Mouse (Mus musculus) liver, embryonic 11.5 days (tissue): ENCODE data around the gene Msi2. TPM values are rescaled to one million over a fixed set of nuclear protein-coding genes. Genes with fewer than 3 reads are reported as not detected.

ENCODE experiments used
- ATAC-seq: fragments of 200-750 bp; cut with Nextera tagmentation; replicated peaks from 2 replicates; pipeline ENCODE4 v1.8.0; 2017; ENCODE audit warnings: moderate number of reproducible peaks, mild to moderate bottlenecking, moderate TSS enrichment, moderate library complexity; ENCODE audit not compliant: low FRiP score
- DNase-seq: peaks from one replicate; pipeline ENCODE4 v3.0.0-alpha.2; 2017; ENCODE audit warnings: low spot score
- H3K27ac ChIP-seq: fragments of 300-500 bp; sonication (generic); 2 replicates; pipeline ENCODE4 v1.5.1; 2014; ENCODE audit warnings: mild to moderate bottlenecking, low read depth, low read length, control low read depth
- H3K27me3 ChIP-seq: fragments of 300-500 bp; sonication (generic); replicated peaks from 2 replicates; pipeline ENCODE4 v1.6.1; 2014; ENCODE audit warnings: low read length, mixed read lengths; ENCODE audit not compliant: control insufficient read depth, insufficient read depth
- H3K36me3 ChIP-seq: fragments of 300-500 bp; sonication (generic); 2 replicates; pipeline ENCODE4 v1.6.1; 2014; ENCODE audit warnings: mild to moderate bottlenecking, low read length, moderate library complexity, mixed read lengths; ENCODE audit not compliant: control insufficient read depth, insufficient read depth
- H3K4me1 ChIP-seq: fragments of 300-500 bp; sonication (generic); replicated peaks from 2 replicates; pipeline ENCODE4 v1.6.1; 2014; ENCODE audit warnings: low read length, mixed read lengths; ENCODE audit not compliant: control insufficient read depth, insufficient read depth
- H3K4me2 ChIP-seq: fragments of 300-500 bp; sonication (generic); 2 replicates; pipeline ENCODE4 v1.6.1; 2014; ENCODE audit warnings: mild to moderate bottlenecking, control low read depth, moderate library complexity
- H3K4me3 ChIP-seq: fragments of 300-500 bp; sonication (generic); 2 replicates; pipeline ENCODE4 v1.5.1; 2014; ENCODE audit warnings: low read depth, low read length, control low read depth
- H3K9ac ChIP-seq: fragments of 300-500 bp; sonication (generic); 2 replicates; pipeline ENCODE4 v1.6.1; 2014; ENCODE audit warnings: low read depth, low read length, control low read depth
- H3K9me3 ChIP-seq: fragments of 300-500 bp; sonication (generic); 2 replicates; pipeline ENCODE4 v1.6.1; 2016; ENCODE audit warnings: low read length, inconsistent platforms, mixed read lengths; ENCODE audit not compliant: control insufficient read depth
- WGBS: fragments of 180-500 bp; shearing (Covaris S2); extraction: QIAGEN DNeasy Blood & Tissue Kit; methylation state at CpG from one replicate; pipeline ENCODE4 v1.1.7; 2014; 5-methylcytosine and 5-hydroxymethylcytosine counted together
- polyA plus RNA-seq: library from polyadenylated mRNA; unstranded; fragments of >200 nt; fragmentation: Nextera tagmentation; extraction: Ambion mirVana; gene quantifications from 2 replicates; pipeline ENCODE4 v1.2.1, GENCODE M21; 2014

Msi2 gene
- polyA plus RNA-seq, 1 experiment from 2014 or later = 8.2 TPM

- ATAC-seq (no peak), DNase-seq (no peak)
- no peak overlapping the region for H3K4me3 ChIP-seq
- 85% methylated on average over 5 of the region's 5 CpGs for WGBS
- H3K4me1 ChIP-seq = no peaks in the 10 kb centered on the region
- no peaks in the 10 kb centered on the region for H3K9me3 ChIP-seq
- no peak overlapping the region for H3K9ac ChIP-seq
- no peaks in the 10 kb centered on the region for H3K36me3 ChIP-seq
- H3K27ac ChIP-seq = no peak overlapping the region
- no peak overlapping the region for H3K4me2 ChIP-seq
- no peaks in the 10 kb centered on the region for H3K27me3 ChIP-seq
Observed at GRCm38 (mm10) chr11:88495759-88496158, 222.6 kb downstream of the Msi2 start.

GRCm38 (mm10) chr11:88495018-88495417 lies 223.3 kb downstream of the Msi2 start:
- DNase-seq (no peak), ATAC-seq (no peak)
- 0 out of 2 replicates have a peak, but pooled peaks cover under 1% of the 10 kb centered on the region for H3K4me1 ChIP-seq
- H3K27ac ChIP-seq = no peak overlapping the region
- WGBS = 80% methylated on average over 3 of the region's 3 CpGs
- no peak overlapping the region for H3K9ac ChIP-seq
- H3K4me2 ChIP-seq = no peak overlapping the region
- H3K4me3 ChIP-seq = no peak overlapping the region
- H3K9me3 ChIP-seq = no peaks in the 10 kb centered on the region
- no peaks in the 10 kb centered on the region for H3K27me3 ChIP-seq
- H3K36me3 ChIP-seq = no peaks in the 10 kb centered on the region

- H3K27me3 ChIP-seq = no peaks in the 10 kb centered on the region
- no peak overlapping the region for H3K9ac ChIP-seq
- no peak overlapping the region for H3K27ac ChIP-seq
- H3K4me3 ChIP-seq = no peak overlapping the region
- H3K4me2 ChIP-seq = no peak overlapping the region
- H3K4me1 ChIP-seq = 0 out of 2 replicates have a peak, but pooled peaks cover 3% of the 10 kb centered on the region
- H3K9me3 ChIP-seq = no peaks in the 10 kb centered on the region
- H3K36me3 ChIP-seq = no peaks in the 10 kb centered on the region
- no peak for ATAC-seq
- 88% methylated on average over 18 of the region's 18 CpGs for WGBS
- DNase-seq = no peak
Observed at GRCm38 (mm10) chr11:88493795-88494559, 224.3 kb downstream of the Msi2 start.

GRCm38 (mm10) chr11:88492585-88492984 lies 225.7 kb downstream of the Msi2 start:
- Histone ChIP-seq H3K9me3 (no peaks in the 10 kb centered on the region), H3K4me2 (no peak overlapping the region), H3K27ac (no peak overlapping the region), H3K4me3 (no peak overlapping the region), H3K36me3 (no peaks in the 10 kb centered on the region), H3K27me3 (no peaks in the 10 kb centered on the region), H3K9ac (no peak overlapping the region), H3K4me1 (0 out of 2 replicates have a peak, but pooled peaks cover 3% of the 10 kb centered on the region)
- ATAC-seq (no peak), DNase-seq (no peak)
- 88% methylated on average over 2 of the region's 2 CpGs for WGBS

- Histone ChIP-seq H3K4me1 (0 out of 2 replicates have a peak, but pooled peaks cover 3% of the 10 kb centered on the region), H3K4me2 (no peak overlapping the region), H3K36me3 (no peaks in the 10 kb centered on the region), H3K27me3 (no peaks in the 10 kb centered on the region), H3K9me3 (no peaks in the 10 kb centered on the region), H3K9ac (no peak overlapping the region), H3K27ac (no peak overlapping the region), H3K4me3 (no peak overlapping the region)
- ATAC-seq = no peak
- 67% methylated on average over 4 of the region's 4 CpGs for WGBS
- no peak for DNase-seq
Observed at GRCm38 (mm10) chr11:88489985-88490384, 228.3 kb downstream of the Msi2 start.

GRCm38 (mm10) chr11:88488941-88489724 lies 229.2 kb downstream of the Msi2 start:
- no peaks in the 10 kb centered on the region for H3K27me3 ChIP-seq
- no peaks in the 10 kb centered on the region for H3K36me3 ChIP-seq
- no peak overlapping the region for H3K27ac ChIP-seq
- WGBS = 89% methylated on average over 17 of the region's 17 CpGs
- no peak overlapping the region for H3K4me2 ChIP-seq
- no peak overlapping the region for H3K4me3 ChIP-seq
- H3K9me3 ChIP-seq = no peaks in the 10 kb centered on the region
- ATAC-seq (no peak), DNase-seq (no peak)
- no peak overlapping the region for H3K9ac ChIP-seq
- H3K4me1 ChIP-seq = 0 out of 2 replicates have a peak, but pooled peaks cover 3% of the 10 kb centered on the region

- Histone ChIP-seq H3K9ac (no peak overlapping the region), H3K4me3 (no peak overlapping the region), H3K4me1 (0 out of 2 replicates have a peak, but pooled peaks cover 3% of the 10 kb centered on the region), H3K9me3 (no peaks in the 10 kb centered on the region), H3K36me3 (no peaks in the 10 kb centered on the region), H3K4me2 (no peak overlapping the region), H3K27ac (no peak overlapping the region), H3K27me3 (no peaks in the 10 kb centered on the region)
- ATAC-seq = no peak
- no peak for DNase-seq
- WGBS = 89% methylated on average over 13 of the region's 13 CpGs
Observed at GRCm38 (mm10) chr11:88488175-88488940, 230.0 kb downstream of the Msi2 start.

GRCm38 (mm10) chr11:88485987-88486386 lies 232.3 kb downstream of the Msi2 start:
- H3K36me3 ChIP-seq = no peaks in the 10 kb centered on the region
- no peak overlapping the region for H3K4me2 ChIP-seq
- no peaks in the 10 kb centered on the region for H3K9me3 ChIP-seq
- ATAC-seq (no peak), DNase-seq (no peak)
- H3K27ac ChIP-seq = no peak overlapping the region
- no peak overlapping the region for H3K4me3 ChIP-seq
- no peak overlapping the region for H3K9ac ChIP-seq
- WGBS = 81% methylated on average over 1 of the region's 1 CpGs
- H3K27me3 ChIP-seq = no peaks in the 10 kb centered on the region
- peaks cover 10% of the 10 kb centered on the region; the same call in 1 of the 2 replicates for H3K4me1 ChIP-seq
